Mouse (Mus musculus): Measurements from ENCODE around the gene Repin1. TPM values are rescaled to one million over a fixed set of nuclear protein-coding genes. Genes with fewer than 3 reads are reported as not detected.
"Not testable (repeated sequence)": the region's sequence is repeated elsewhere in the genome, so short reads cannot be mapped to it uniquely, and the experiment has no call there.

Gene Repin1
- polyA plus RNA-seq, 1 experiment = 0.06 TPM

GRCm38 (mm10) chr6:48609512-48609911, 15.8 kb downstream of the Repin1 start:
- TF ChIP-seq TAL1 (IDR thresholded peaks at IDR 0.05; ENCODE audit: low read length) (no peak), GATA1 (IDR thresholded peaks at IDR 0.05; ENCODE audit: low read length) (no peak)
- peaks cover 3% of the 10 kb centered on the region for H3K4me1 ChIP-seq (ENCODE audit: control insufficient read depth)
- H3K4me3 ChIP-seq (replicated peaks) = no peak overlapping the region
- no peaks in the 10 kb centered on the region for H3K9me3 ChIP-seq (ENCODE audit: control insufficient read depth, low read length)
- no peaks in the 10 kb centered on the region for H3K27me3 ChIP-seq (ENCODE audit: control insufficient read depth)
- no peaks in the 10 kb centered on the region; the same call in 1 of the 2 replicates for H3K36me3 ChIP-seq (ENCODE audit: control insufficient read depth)

- H3K27me3 ChIP-seq (ENCODE audit: control insufficient read depth) = no peaks in the 10 kb centered on the region
- no peak overlapping the region for H3K4me3 ChIP-seq (replicated peaks)
- no peaks in the 10 kb centered on the region for H3K9me3 ChIP-seq (ENCODE audit: control insufficient read depth, low read length)
- no peaks in the 10 kb centered on the region; the same call in 1 of the 2 replicates for H3K36me3 ChIP-seq (ENCODE audit: control insufficient read depth)
- TF ChIP-seq TAL1 (IDR thresholded peaks at IDR 0.05; ENCODE audit: low read length) = no peak
- no peak for TF ChIP-seq GATA1 (IDR thresholded peaks at IDR 0.05; ENCODE audit: low read length)
- peaks cover 3% of the 10 kb centered on the region for H3K4me1 ChIP-seq (ENCODE audit: control insufficient read depth)
Observed at GRCm38 (mm10) chr6:48610657-48611056, 17.0 kb downstream of the Repin1 start.

GRCm38 (mm10) chr6:48613464-48613863, 19.8 kb downstream of the Repin1 start:
- no peaks in the 10 kb centered on the region; the same call in 1 of the 2 replicates for H3K36me3 ChIP-seq (ENCODE audit: control insufficient read depth)

GRCm38 (mm10) chr6:48614756-48615155, 21.1 kb downstream of the Repin1 start:
- no peak for TF ChIP-seq GATA1 (IDR thresholded peaks at IDR 0.05; ENCODE audit: low read length)
- no peak for TF ChIP-seq TAL1 (IDR thresholded peaks at IDR 0.05; ENCODE audit: low read length)
- H3K4me3 ChIP-seq (replicated peaks) = no peak overlapping the region
- H3K4me1 ChIP-seq (ENCODE audit: control insufficient read depth) = no peaks in the 10 kb centered on the region
- H3K9me3 ChIP-seq (ENCODE audit: control insufficient read depth, low read length) = no peaks in the 10 kb centered on the region; the same call in 1 of the 2 replicates
- no peaks in the 10 kb centered on the region for H3K27me3 ChIP-seq (ENCODE audit: control insufficient read depth)
- peaks cover 7% of the 10 kb centered on the region for H3K36me3 ChIP-seq (ENCODE audit: control insufficient read depth)

More at GRCm38 (mm10) chr6:48613464-48613863, 19.8 kb downstream of the Repin1 start:
- TF ChIP-seq GATA1 (IDR thresholded peaks at IDR 0.05; ENCODE audit: low read length) (no peak), TAL1 (IDR thresholded peaks at IDR 0.05; ENCODE audit: low read length) (no peak)
- Histone ChIP-seq H3K4me3 (replicated peaks) (no peak overlapping the region), H3K9me3 (ENCODE audit: control insufficient read depth, low read length) (no peaks in the 10 kb centered on the region), H3K27me3 (ENCODE audit: control insufficient read depth) (no peaks in the 10 kb centered on the region), H3K4me1 (ENCODE audit: control insufficient read depth) (peaks cover 3% of the 10 kb centered on the region)

GRCm38 (mm10) chr6:48620031-48620430, 26.3 kb downstream of the Repin1 start:
- Histone ChIP-seq H3K27me3 (ENCODE audit: control insufficient read depth) (no peaks in the 10 kb centered on the region), H3K9me3 (ENCODE audit: control insufficient read depth, low read length) (peaks cover 4% of the 10 kb centered on the region; the same call in 1 of the 2 replicates), H3K36me3 (ENCODE audit: control insufficient read depth) (peaks cover 16% of the 10 kb centered on the region), H3K4me1 (ENCODE audit: control insufficient read depth) (no peaks in the 10 kb centered on the region), H3K4me3 (replicated peaks) (no peak overlapping the region)
- TF ChIP-seq GATA1 (IDR thresholded peaks at IDR 0.05; ENCODE audit: low read length) (no peak), TAL1 (IDR thresholded peaks at IDR 0.05; ENCODE audit: low read length) (no peak)

GRCm38 (mm10) chr6:48622186-48622843, 28.6 kb downstream of the Repin1 start:
- not testable (repeated sequence) for H3K9me3 ChIP-seq (ENCODE audit: control insufficient read depth, low read length); H3K4me1 ChIP-seq (ENCODE audit: control insufficient read depth); H3K4me3 ChIP-seq (replicated peaks)
- Histone ChIP-seq H3K36me3 (ENCODE audit: control insufficient read depth) (peaks cover 16% of the 10 kb centered on the region), H3K27me3 (ENCODE audit: control insufficient read depth) (peaks cover 15% of the 10 kb centered on the region)

GRCm38 (mm10) chr6:48623460-48623859, 29.8 kb downstream of the Repin1 start:
- peaks cover 25% of the 10 kb centered on the region for H3K27me3 ChIP-seq (ENCODE audit: control insufficient read depth)
- peaks cover 4% of the 10 kb centered on the region; the same call in 1 of the 2 replicates for H3K9me3 ChIP-seq (ENCODE audit: control insufficient read depth, low read length)
- H3K4me3 ChIP-seq (replicated peaks) = no peak overlapping the region
- H3K36me3 ChIP-seq (ENCODE audit: control insufficient read depth) = peaks cover 16% of the 10 kb centered on the region
- no peaks in the 10 kb centered on the region; the same call in none of the 2 replicates for H3K4me1 ChIP-seq (ENCODE audit: control insufficient read depth)
- TF ChIP-seq GATA1 (IDR thresholded peaks at IDR 0.05; ENCODE audit: low read length) (no peak), TAL1 (IDR thresholded peaks at IDR 0.05; ENCODE audit: low read length) (no peak)

- H3K4me3 ChIP-seq (replicated peaks) = peak within 1 kb of the TSS; percentile 30
- peaks cover 39% of the 10 kb centered on the region for H3K27me3 ChIP-seq (ENCODE audit: control insufficient read depth)
- no peaks in the 10 kb centered on the region for H3K36me3 ChIP-seq (ENCODE audit: control insufficient read depth)
- peaks cover 4% of the 10 kb centered on the region for H3K4me1 ChIP-seq (ENCODE audit: control insufficient read depth)
- TF ChIP-seq GATA1 (IDR thresholded peaks at IDR 0.05; ENCODE audit: low read length) = no peak
- no peak for TF ChIP-seq TAL1 (IDR thresholded peaks at IDR 0.05; ENCODE audit: low read length)
- H3K9me3 ChIP-seq (ENCODE audit: control insufficient read depth, low read length) = no peaks in the 10 kb centered on the region
Observed at GRCm38 (mm10) chr6:48626464-48626863, 32.8 kb downstream of the Repin1 start, which contains the start of gene AI854703. AI854703 (plus strand) TSS chr6:48626764.

GRCm38 (mm10) chr6:48626984-48627383, 33.3 kb downstream of the Repin1 start:
- peak overlapping the region; percentile 30 for H3K4me3 ChIP-seq (replicated peaks)
- peaks cover 39% of the 10 kb centered on the region for H3K27me3 ChIP-seq (ENCODE audit: control insufficient read depth)

More at GRCm38 (mm10) chr6:48626984-48627383, 33.3 kb downstream of the Repin1 start:
- no peak for TF ChIP-seq TAL1 (IDR thresholded peaks at IDR 0.05; ENCODE audit: low read length)
- no peak for TF ChIP-seq GATA1 (IDR thresholded peaks at IDR 0.05; ENCODE audit: low read length)
- Histone ChIP-seq H3K4me1 (ENCODE audit: control insufficient read depth) (peaks cover 4% of the 10 kb centered on the region), H3K9me3 (ENCODE audit: control insufficient read depth, low read length) (no peaks in the 10 kb centered on the region), H3K36me3 (ENCODE audit: control insufficient read depth) (no peaks in the 10 kb centered on the region)
